Mouse (Mus musculus): ENCODE results near the gene Rft1.

DNA sequence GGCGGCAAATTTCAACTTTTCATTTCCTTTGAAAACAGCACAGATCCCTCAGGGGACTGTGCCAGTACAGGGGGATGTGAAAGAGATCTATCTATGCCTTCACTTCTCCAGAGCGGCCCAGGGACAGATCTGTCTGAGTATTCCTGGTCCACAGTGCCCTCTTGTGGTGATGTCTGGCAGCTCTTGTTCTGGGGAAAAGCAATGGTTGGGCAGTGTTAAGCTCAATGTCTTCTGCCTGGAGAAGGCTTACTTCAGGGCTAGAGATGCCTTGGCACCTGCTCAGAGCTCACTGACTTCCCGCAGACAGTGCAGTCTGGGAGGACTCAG lies 17.8 kb downstream of the Rft1 start:
- TF ChIP-seq EP300 (IDR thresholded peaks at IDR 0.05; ENCODE audit: low read depth) (no peak), CTCF (IDR thresholded peaks at IDR 0.05; ENCODE audit: low read depth) (peak; percentile 95)
